Mouse (Mus musculus): ENCODE data around the gene Kcnb1. TPM values are rescaled to one million over a fixed set of nuclear protein-coding genes. Genes with fewer than 3 reads are reported as not detected.

The Kcnb1 gene
- total RNA-seq (2021) = 10 to 100 TPM; 35.0 to 35.2 TPM
- long read RNA-seq, experiment 1, full-length matches to known transcripts = 17 of 27 reads
- long read RNA-seq, experiment 1, partial matches to known transcripts = 0 of 27 reads
- long read RNA-seq, experiment 1, other reads (novel, unspliced or antisense) = 10 of 27 reads
- long read RNA-seq, experiment 2, full-length matches to known transcripts = 19 of 39 reads
- long read RNA-seq, experiment 2, partial matches to known transcripts = 4 of 39 reads
- long read RNA-seq, experiment 2, other reads (novel, unspliced or antisense) = 16 of 39 reads

DNA sequence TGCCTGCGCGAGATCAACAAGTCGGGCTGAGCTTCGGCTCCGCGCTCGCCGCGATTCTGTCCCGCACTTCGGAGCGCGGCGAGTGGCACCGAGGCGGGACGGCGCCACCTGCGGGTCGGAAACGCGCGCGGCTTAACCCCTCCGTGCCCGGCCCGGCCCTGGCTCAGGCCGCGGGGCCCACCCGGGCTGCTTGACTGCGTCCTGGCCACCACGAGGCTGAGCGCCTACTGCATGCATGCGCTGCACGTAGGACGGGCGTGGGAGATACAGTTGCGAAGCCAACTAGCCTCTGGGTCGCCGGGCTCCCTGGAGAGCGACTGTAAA is at the start of gene Kcnb1:
Gene Kcnb1, minus strand, starts transcription at position 80 of the 324 bp plus-strand sequence.
- DNase-seq = peak; percentile 86

DNA sequence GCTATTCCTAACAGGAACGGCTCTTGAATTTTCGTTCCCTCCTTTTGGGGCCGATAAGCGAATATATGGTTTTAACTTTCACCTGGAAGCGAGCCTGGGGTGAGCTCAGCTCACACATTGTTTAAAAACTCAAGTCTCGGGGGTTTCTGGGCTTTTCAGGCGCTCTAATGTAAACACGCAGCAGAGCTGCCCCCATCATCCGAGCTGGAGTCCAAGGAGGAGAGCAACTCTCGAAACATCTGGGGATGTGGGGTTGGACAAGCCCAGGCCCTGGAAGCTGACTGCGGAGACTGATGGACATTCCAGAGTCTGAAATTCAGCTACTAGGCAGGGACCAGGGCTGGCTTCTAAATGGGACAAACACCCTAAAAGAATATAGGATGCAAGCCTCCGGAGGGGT is 49.3 kb upstream of the Kcnb1 start:
- no peak for DNase-seq

DNA sequence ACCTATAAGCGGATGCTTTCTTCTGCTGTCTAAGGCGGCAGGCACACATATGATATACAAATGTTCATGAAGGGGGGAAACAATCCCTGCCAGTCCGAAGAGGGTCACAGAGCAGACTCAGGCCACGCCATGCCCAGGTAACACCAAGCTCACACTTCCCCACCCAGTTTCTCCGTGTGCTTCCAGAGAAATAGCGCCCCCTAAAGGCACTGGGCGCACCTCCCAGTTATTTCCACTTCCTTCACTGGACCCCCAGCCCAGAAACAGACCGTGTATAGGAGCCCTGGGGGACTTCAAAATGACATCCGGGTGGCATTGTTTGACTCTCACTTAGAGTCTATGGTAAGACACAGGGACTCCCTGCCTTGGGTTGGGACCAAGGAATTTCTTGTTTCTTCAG is 47.3 kb upstream of the Kcnb1 start:
- no peak for DNase-seq

DNA sequence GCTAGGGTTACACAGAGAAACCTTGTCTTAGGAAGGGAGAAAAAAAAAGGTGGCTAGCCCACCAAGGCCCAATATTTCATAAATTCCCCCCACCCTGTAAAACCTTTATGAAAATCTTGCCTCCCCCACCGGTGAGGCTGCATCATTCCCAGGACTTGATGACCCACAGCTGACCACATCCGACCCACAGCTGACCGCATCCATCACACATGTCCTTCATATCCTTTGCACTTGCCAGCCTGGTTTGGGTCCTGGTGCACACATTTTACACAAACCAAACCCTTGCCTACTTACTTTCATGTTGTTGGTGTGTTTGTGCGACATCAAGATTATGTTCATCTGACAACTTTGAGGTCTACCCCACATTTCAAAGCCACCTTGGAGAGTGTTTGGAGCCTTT is 46.2 kb upstream of the Kcnb1 start:
- no peak for DNase-seq

DNA sequence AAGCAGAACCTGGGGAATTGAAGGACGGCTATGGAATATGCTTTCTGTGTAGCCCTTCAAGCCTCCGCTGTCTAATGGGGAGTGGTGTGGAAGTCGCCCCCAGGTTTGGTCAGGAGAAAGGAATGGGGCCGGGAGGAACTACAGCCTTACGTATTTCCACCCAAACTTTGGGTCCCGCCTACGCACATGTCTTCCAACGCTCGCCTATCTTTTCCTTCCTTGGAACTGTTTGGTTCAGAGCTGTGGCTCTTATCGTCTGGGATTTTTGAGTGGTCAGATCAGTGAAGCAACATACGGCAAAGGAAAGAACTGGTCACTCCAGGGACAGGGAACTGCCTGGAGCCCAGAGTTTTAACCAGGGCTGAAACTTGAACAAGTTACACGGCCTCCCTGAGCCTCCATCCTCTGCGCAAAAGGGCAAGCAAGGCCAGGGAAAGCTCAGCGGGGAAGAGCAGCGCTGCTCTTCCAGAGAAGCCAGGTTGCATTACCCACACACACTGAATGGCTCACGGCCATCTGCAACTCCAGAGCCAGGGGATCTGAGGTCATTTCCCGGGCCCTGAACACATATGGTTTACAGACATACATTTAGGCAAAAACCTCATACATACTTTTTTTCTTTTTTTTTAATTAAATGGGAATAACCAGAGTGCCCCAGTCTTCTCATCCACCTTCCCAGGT is 45.5 kb upstream of the Kcnb1 start:
- DNase-seq = no peak

DNA sequence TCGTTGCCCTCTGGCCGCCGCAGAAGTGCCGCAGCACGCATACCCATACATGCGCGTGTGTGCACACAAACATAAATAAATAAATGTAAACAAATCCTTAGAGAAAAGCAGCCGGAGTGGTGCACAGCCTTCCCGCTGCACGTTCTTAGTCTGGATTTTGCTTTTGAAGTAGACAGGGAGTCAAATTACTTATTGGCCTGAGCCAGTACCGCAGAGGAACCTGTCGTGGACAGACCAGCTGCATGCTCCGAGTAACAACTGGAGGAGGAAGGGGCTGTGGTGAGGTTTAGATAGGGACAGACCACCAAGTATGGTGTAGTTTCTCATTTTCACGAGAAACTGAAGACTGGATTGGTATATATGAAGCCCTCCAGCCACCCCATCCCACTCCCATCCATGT is 43.8 kb upstream of the Kcnb1 start:
- no peak for DNase-seq

GRCm38 (mm10) chr2:167233009-167233335 is 43.0 kb upstream of the Kcnb1 start:
- DNase-seq = no peak

DNA sequence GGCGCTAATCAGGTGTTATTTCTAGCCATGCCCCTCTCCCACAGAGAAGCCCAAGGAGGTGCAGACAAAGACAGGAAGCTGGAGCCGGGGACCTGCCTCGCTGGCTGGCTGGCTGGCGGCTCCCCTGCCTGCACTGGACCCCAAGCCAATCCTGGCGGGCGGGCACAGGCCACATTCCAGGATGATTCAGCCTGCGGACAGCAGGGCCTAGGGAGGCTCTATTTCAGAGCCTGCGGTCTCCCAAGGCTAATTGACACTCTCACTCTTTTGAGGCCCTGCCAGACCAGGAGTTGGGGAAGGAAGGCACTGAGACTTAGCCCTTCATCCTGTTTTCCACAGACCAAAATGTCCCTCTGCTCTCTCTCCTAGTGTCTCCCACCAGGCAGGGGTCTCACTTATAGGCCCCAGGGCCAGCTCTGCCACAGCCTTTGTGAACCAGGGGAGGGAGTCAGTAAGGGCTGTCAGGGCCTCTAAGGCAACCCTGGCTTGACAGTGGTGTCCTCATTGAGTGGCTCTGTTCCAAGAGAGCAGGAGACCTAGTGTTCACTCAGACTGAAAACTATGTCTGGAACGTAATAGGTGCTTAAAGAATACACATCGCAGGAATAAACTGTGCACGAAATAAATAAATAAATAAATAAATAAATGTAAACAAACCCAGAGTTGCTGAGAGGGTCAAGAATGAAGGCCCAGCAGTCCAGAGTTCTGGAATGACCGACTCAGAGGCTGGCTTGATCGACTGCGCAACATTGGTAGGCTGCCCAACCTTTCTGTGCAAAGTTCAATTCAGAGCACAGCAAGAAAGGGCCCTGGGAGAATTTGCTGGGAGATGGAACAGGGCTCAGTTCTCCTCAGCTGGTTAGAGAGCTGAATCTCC is 42.4 kb upstream of the Kcnb1 start:
- DNase-seq = peak; percentile 76

DNA sequence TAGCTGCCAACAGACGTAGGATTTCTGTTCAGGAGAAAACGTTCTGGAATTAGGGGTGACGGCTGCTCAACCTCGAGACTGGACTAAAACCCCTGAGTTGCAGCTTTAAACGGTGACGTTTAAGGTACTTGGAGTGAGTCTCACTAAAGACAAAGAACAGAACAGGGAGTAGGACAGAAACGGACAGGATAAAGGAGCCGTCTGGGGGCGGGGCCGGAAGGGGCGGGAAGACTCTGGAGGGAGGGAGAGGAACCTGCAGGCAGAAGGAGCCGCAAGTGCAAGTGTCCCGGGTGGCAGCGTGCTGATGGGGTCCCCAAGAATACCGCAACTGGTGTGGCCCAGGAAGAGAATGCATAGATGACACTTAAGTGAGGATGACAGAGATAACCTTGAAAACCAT is 40.6 kb upstream of the Kcnb1 start:
- DNase-seq = no peak

DNA sequence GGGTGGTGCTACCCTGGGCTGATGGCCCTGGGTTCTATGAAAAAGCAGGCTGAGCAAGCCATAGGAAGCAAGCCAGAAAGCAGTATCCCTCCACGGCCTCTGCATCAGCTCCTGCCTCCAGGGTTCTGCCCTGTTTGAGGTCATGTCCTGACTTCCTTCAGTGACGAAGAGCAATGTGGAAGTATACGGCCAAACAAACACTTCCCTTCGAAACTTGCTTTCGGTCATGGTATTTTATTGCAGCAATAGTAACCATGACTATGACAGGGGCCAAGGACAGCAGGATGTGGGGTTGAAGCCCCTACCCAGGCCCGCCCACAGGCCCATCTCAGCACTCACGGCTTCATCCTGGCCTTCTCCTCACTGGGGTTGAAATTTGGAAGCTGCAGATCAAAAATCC is 35.0 kb upstream of the Kcnb1 start:
- no peak for DNase-seq

GRCm38 (mm10) chr2:167224194-167224593 is 34.2 kb upstream of the Kcnb1 start:
- DNase-seq = no peak

- DNase-seq = peak; percentile 73
Observed at GRCm38 (mm10) chr2:167222152-167222551, 32.2 kb upstream of the Kcnb1 start.

DNA sequence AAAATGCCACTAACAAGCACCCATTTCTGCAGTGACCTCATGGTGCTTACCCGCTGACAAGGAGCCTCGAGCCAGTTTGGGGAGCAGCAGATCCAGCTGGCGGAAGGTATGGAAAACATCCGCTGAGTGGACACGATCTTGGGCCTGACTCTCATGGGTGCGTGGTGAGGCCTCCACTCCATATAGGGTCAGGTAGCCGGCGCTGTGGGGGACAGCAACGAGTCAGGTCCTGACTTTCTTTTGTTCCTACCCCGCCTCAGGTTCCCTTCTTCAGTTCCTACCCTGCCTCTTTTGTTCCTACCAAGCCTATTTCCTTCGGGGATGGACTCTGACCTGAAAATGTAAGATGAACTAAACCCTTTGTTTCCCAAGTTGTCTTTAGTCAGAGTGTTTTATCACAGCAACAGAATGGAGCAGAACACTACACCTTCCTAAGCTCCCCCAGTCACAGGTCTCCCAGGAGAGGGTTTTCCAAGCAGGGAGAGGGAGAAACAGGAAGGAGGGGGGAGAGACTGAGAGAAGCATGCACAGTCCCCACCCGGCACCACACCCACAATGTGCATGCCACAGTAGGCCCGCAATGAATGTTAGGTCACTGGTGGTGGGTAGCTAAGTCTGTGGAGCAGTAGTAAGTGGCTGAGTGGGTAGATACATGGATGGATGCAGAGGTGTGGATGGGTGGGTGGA is 31.3 kb upstream of the Kcnb1 start:
- no peak for DNase-seq

GRCm38 (mm10) chr2:167220736-167221135 is 30.8 kb upstream of the Kcnb1 start:
- no peak for DNase-seq

DNA sequence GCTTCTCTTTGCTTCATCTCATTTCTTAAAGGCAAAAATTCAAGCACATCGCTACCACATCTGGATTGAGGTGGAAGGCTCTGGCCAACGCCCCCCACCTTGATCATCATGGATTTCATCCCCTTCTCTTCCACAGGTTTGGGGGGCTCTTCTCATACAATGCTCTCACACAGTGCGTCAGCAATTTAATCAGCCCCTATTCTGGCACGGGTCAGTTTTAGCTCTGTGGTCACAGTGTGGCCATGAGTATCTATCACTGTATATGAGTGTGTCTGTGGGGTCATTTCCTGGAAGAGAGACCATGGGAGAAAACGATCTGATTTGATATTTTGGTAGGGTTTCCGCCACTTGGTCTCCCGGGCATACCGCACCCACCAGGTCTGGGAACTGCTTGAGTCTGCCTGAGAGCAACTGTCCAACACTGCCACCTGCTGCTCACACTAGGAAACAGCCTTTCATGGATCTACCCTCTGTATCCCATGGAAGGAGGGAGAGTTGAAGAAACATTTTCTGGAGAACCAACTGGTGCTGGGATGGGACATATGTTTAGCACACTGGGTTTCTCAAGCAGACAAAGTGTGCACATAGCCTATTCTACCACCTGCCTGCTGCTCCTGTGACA is 29.3 kb upstream of the Kcnb1 start:
- peak; percentile 82 for DNase-seq

- no peak for DNase-seq
Observed at GRCm38 (mm10) chr2:167213666-167214065, 23.7 kb upstream of the Kcnb1 start.

- no peak for DNase-seq
Observed at GRCm38 (mm10) chr2:167213076-167213475, 23.1 kb upstream of the Kcnb1 start.

GRCm38 (mm10) chr2:167212551-167212950 is 22.6 kb upstream of the Kcnb1 start:
- DNase-seq = no peak

DNA sequence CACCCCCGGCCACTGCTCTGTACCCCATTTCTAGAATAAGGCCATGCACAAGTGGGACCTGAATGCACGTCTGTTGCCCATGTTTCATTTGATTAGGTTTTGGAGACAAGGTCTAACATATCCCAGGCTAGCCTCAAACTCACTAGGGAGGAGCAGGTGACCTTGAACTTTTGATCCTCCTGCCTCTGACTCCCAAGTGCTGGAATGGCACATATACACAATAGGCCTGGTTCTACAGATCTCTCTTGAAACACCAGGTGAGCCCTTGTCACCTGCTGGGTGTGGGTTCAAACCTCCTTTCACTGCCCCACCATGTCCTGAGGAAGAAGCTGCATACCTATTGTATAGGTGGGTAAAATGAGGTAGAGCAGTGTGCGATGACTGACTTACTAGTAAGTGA is 22.1 kb upstream of the Kcnb1 start:
- no peak for DNase-seq

DNA sequence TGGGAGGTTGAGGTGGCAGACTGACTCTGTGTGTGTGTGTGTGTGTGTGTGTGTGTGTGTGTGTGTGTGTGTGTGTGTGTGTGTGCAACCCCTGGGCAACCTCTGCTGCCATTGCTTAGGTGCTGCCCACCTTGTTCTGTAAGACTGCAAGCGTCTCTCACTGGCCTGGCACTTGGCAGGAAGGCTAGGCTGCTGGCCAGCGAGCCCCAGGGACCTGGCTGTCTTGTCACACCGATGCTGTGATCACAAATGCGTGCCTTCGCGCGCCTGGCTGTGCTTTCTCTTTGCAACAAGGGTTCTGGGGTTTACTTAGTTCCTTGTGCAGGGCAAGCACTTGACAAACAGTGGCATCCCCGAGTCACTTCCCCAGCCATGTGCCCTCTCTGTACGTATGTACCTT is 19.9 kb upstream of the Kcnb1 start:
- no peak for DNase-seq

- no peak for DNase-seq
Observed at GRCm38 (mm10) chr2:167208984-167209383, 19.0 kb upstream of the Kcnb1 start.

GRCm38 (mm10) chr2:167205918-167206629 is 16.1 kb upstream of the Kcnb1 start:
- DNase-seq = no peak

Measured in gastrocnemius, postnatal 10 days (tissue).